Comparison of ENCODE assay signal across 9 mouse cellular contexts in genomic region chr11:61476786-61477382, GRCm38 (mm10). TPM values are rescaled to one million over a fixed set of nuclear protein-coding genes. Genes with fewer than 3 reads are reported as not detected.
DNase-seq lines count a peak whose midpoint lies in the region; ATAC-seq lines count a peak whose summit lies in the region.
"Had no signal": no experiment of that assay in that cellular context is flagged by ENCODE, and none has a peak within 500 bp of the region (broad histone marks: within the 10 kb centered on the region; RNA-seq: fewer than 3 reads in every experiment).

No protein-coding gene starts in this region.

- no peaks in the 10 kb centered on the region for H3K27me3 ChIP-seq in heart, embryonic 11.5 days (ENCODE audit: control insufficient read depth, insufficient read depth, low read length)
- H3K27me3 ChIP-seq in hindbrain, embryonic 14.5 days (ENCODE audit: control insufficient read depth, insufficient read depth, low read length): no peaks in the 10 kb centered on the region
- H3K27me3 ChIP-seq in lung, embryonic 16.5 days (ENCODE audit: control insufficient read depth, insufficient read depth, low read depth, low read length): no peaks in the 10 kb centered on the region

- no peak overlapping the region for H3K4me3 ChIP-seq in heart, embryonic 11.5 days (ENCODE audit: low read depth, low read length)
- no peak overlapping the region for H3K4me3 ChIP-seq in hindbrain, embryonic 14.5 days (replicated peaks; ENCODE audit: low read length)
- peak overlapping the region; percentile 34 for H3K4me3 ChIP-seq in lung, embryonic 16.5 days (ENCODE audit: low read length)

- H3K27ac ChIP-seq in heart, embryonic 11.5 days (ENCODE audit: low read depth, low read length): no peak overlapping the region
- H3K27ac ChIP-seq in hindbrain, embryonic 14.5 days: no peak overlapping the region
- no peak overlapping the region for H3K27ac ChIP-seq in lung, embryonic 16.5 days (ENCODE audit: low read length)

- no peaks in the 10 kb centered on the region for H3K4me1 ChIP-seq in heart, embryonic 11.5 days (ENCODE audit: control insufficient read depth, insufficient read depth, low read length)
- H3K4me1 ChIP-seq in hindbrain, embryonic 14.5 days (replicated peaks; ENCODE audit: control insufficient read depth, insufficient read depth, low read length): peaks cover 11% of the 10 kb centered on the region
- peaks cover 10% of the 10 kb centered on the region; the same call in 1 of the 2 replicates for H3K4me1 ChIP-seq in lung, embryonic 16.5 days (replicated peaks; ENCODE audit: control insufficient read depth, insufficient read depth, low read length)

- peak overlapping the region; percentile 16 for H3K4me2 ChIP-seq in heart, embryonic 11.5 days
- peak overlapping the region; percentile 38 for H3K4me2 ChIP-seq in hindbrain, embryonic 14.5 days (replicated peaks)
- peak overlapping the region; percentile 47 for H3K4me2 ChIP-seq in lung, embryonic 16.5 days (ENCODE audit: low read depth, low read length)

- ATAC-seq in heart, embryonic 11.5 days (replicated peaks; ENCODE audit: insufficient number of reproducible peaks, low FRiP score, low TSS enrichment): no peak
- ATAC-seq in hindbrain, embryonic 14.5 days (ENCODE audit: low FRiP score): no peak
- ATAC-seq in lung, embryonic 16.5 days (ENCODE audit: low read depth): peak; percentile 36; the same call in 1 of the 2 replicates
- no peak; the same call in 1 of the 2 replicates for ATAC-seq in frontal cortex, adult (ENCODE audit: low TSS enrichment)

- no peak overlapping the region for H3K9ac ChIP-seq in heart, embryonic 11.5 days (ENCODE audit: low read depth, low read length)
- peak overlapping the region; percentile 21; the same call in 1 of the 2 replicates for H3K9ac ChIP-seq in hindbrain, embryonic 14.5 days
- H3K9ac ChIP-seq in lung, embryonic 16.5 days (ENCODE audit: low read length): no peak overlapping the region

- intact Hi-C loops in gastrocnemius, postnatal 36 days (cut with DNase I): no loop called here
- intact Hi-C loops in heart, postnatal 14 days (cut with DNase I): no loop called here

- no peak for DNase-seq in heart, adult 18-20 months
- peak; percentile 85 for DNase-seq in cerebellum, adult 9-10 months
- DNase-seq in hindbrain, embryonic 14.5 days (ENCODE audit: low spot score): no peak
- DNase-seq in gastrocnemius, postnatal 36 days: no peak
- no peak for DNase-seq in heart, postnatal 14 days

- H3K9me3 ChIP-seq in heart, embryonic 11.5 days (replicated peaks; ENCODE audit: control insufficient read depth, low read length): no peaks in the 10 kb centered on the region
- H3K9me3 ChIP-seq in hindbrain, embryonic 14.5 days (ENCODE audit: control insufficient read depth, low read length): no peaks in the 10 kb centered on the region
- no peaks in the 10 kb centered on the region for H3K9me3 ChIP-seq in lung, embryonic 16.5 days (ENCODE audit: control insufficient read depth, low read length)

- H3K36me3 ChIP-seq in heart, embryonic 11.5 days (ENCODE audit: control insufficient read depth, insufficient read depth, low read length): no peaks in the 10 kb centered on the region
- no peaks in the 10 kb centered on the region for H3K36me3 ChIP-seq in hindbrain, embryonic 14.5 days (replicated peaks; ENCODE audit: control insufficient read depth, insufficient read depth)
- H3K36me3 ChIP-seq in lung, embryonic 16.5 days (ENCODE audit: control insufficient read depth, insufficient read depth, low read length): no peaks in the 10 kb centered on the region

- WGBS in heart, embryonic 11.5 days (ENCODE audit: insufficient replicate concordance): 54% methylated on average over 12 of the region's 12 CpGs
- whole genome bisulfite sequencing in hindbrain, embryonic 14.5 days: 49% methylated on average over 12 of the region's 12 CpGs
- WGBS in lung, embryonic 16.5 days: 38% methylated on average over 12 of the region's 12 CpGs

RNA-seq across cellular contexts. Expression of gene Mfap4, which starts 8.3 kb away (rescaled TPM):
- polyA plus RNA-seq in heart, embryonic 11.5 days (2014; fragmentation: Nextera tagmentation; extraction: Ambion mirVana): 57.6 and 58.4 TPM in 2 replicates
- 10 to 100 TPM; 12.5 to 13.3 TPM for total RNA-seq in heart, adult 18-20 months (2021)
- 52.4 and 56.6 TPM in 2 replicates for polyA plus RNA-seq in hindbrain, embryonic 14.5 days (2014; fragmentation: Nextera tagmentation; extraction: Ambion mirVana)
- 1,630 and 1,660 TPM in 2 replicates for polyA plus RNA-seq in lung, embryonic 16.5 days (2015; fragmentation: Nextera tagmentation; extraction: Ambion mirVana)
- total RNA-seq in gastrocnemius, postnatal 36 days (2021): 10 to 100 TPM; 26.7 to 34.9 TPM
- total RNA-seq in heart, postnatal 14 days (2021): 100 to 1,000 TPM; 112 to 142 TPM
- polyA plus RNA-seq: C2C12 had no signal

RNA-seq across cellular contexts. Expression of gene Mapk7, which starts 17.3 kb away (rescaled TPM):
- polyA plus RNA-seq in heart, embryonic 11.5 days (2014; fragmentation: Nextera tagmentation; extraction: Ambion mirVana): 22.3 and 25.8 TPM in 2 replicates
- 1 to 10 TPM; 5.7 to 6.0 TPM for total RNA-seq in heart, adult 18-20 months (2021)
- polyA plus RNA-seq in hindbrain, embryonic 14.5 days (2014; fragmentation: Nextera tagmentation; extraction: Ambion mirVana): 57.9 and 61.6 TPM in 2 replicates
- 59.6 and 61.8 TPM in 2 replicates for polyA plus RNA-seq in lung, embryonic 16.5 days (2015; fragmentation: Nextera tagmentation; extraction: Ambion mirVana)
- total RNA-seq in gastrocnemius, postnatal 36 days (2021): 1 to 10 TPM; 2.6 to 3.8 TPM
- 1 to 10 TPM; 8.9 to 9.7 TPM for total RNA-seq in heart, postnatal 14 days (2021)

RNA-seq across cellular contexts. Expression of gene Rnf112, which starts 23.0 kb away (rescaled TPM):
- polyA plus RNA-seq in heart, embryonic 11.5 days (2014; fragmentation: Nextera tagmentation; extraction: Ambion mirVana): 0.09 TPM in 1 of 2 replicates, not detected in the other
- under 1 TPM in 1 of 2 experiments, not detected in 1; 0.15 TPM for total RNA-seq in heart, adult 18-20 months (2021)
- polyA plus RNA-seq in hindbrain, embryonic 14.5 days (2014; fragmentation: Nextera tagmentation; extraction: Ambion mirVana): 8.4 and 9.8 TPM in 2 replicates
- 0.78 and 1.2 TPM in 2 replicates for polyA plus RNA-seq in lung, embryonic 16.5 days (2015; fragmentation: Nextera tagmentation; extraction: Ambion mirVana)
- under 1 TPM; 0.07 to 0.23 TPM for total RNA-seq in gastrocnemius, postnatal 36 days (2021)
- under 1 TPM; 0.17 to 0.34 TPM for total RNA-seq in heart, postnatal 14 days (2021)
- polyA plus RNA-seq: C2C12 had no signal

RNA-seq across cellular contexts. Expression of gene B9d1, which starts 28.1 kb away (rescaled TPM):
- 13.3 and 14.5 TPM in 2 replicates for polyA plus RNA-seq in heart, embryonic 11.5 days (2014; fragmentation: Nextera tagmentation; extraction: Ambion mirVana)
- total RNA-seq in heart, adult 18-20 months (2021): 1 to 10 TPM; 6.3 to 7.5 TPM
- 26.5 and 37.4 TPM in 2 replicates for polyA plus RNA-seq in hindbrain, embryonic 14.5 days (2014; fragmentation: Nextera tagmentation; extraction: Ambion mirVana)
- 47.3 and 47.9 TPM in 2 replicates for polyA plus RNA-seq in lung, embryonic 16.5 days (2015; fragmentation: Nextera tagmentation; extraction: Ambion mirVana)
- total RNA-seq in gastrocnemius, postnatal 36 days (2021): 1 to 10 TPM; 3.9 to 5.2 TPM
- 10 to 100 TPM in 1 of 2 experiments, 1 to 10 TPM in 1; 9.4 to 11.1 TPM for total RNA-seq in heart, postnatal 14 days (2021)
